Mouse (Mus musculus) bone marrow, adult 2 months (tissue): Measurements from ENCODE around the gene Trim41. TPM values are rescaled to one million over a fixed set of nuclear protein-coding genes. Genes with fewer than 3 reads are reported as not detected.
"Not testable (repeated sequence)": the region's sequence is repeated elsewhere in the genome, so short reads cannot be mapped to it uniquely, and the experiment has no call there.

Experiments used
- H3K27ac ChIP-seq: fragments of 200-500 bp; 2 replicates; pipeline ENCODE4 v1.5.1; 2012; ENCODE audit warnings: low read depth, mild to moderate bottlenecking, control low read depth, inconsistent platforms, low read length; ENCODE audit not compliant: control insufficient read depth, poor library complexity, insufficient read depth
- H3K4me1 ChIP-seq: fragments of 200-500 bp; 2 replicates; pipeline ENCODE4 v1.6.1; 2011; ENCODE audit warnings: low read length; ENCODE audit not compliant: control insufficient read depth, insufficient read depth
- H3K4me3 ChIP-seq: fragments of 200-500 bp; replicated peaks from 2 replicates; pipeline ENCODE3; 2011; ENCODE audit warnings: mild to moderate bottlenecking, low read depth, low read length, control low read depth; ENCODE audit not compliant: control insufficient read depth
- CTCF ChIP-seq: fragments of 200-500 bp; IDR thresholded peaks from 2 replicates; pipeline ENCODE4 v1.5.1; 2011; ENCODE audit warnings: low read length, control low read depth; ENCODE audit not compliant: control insufficient read depth, insufficient read depth
- POLR2A ChIP-seq: fragments of 200-500 bp; IDR thresholded peaks from 2 replicates; pipeline ENCODE4 v1.6.1; 2011; ENCODE audit warnings: low read depth, mild to moderate bottlenecking, control low read depth, low read length, borderline replicate concordance; ENCODE audit not compliant: control insufficient read depth
- WGBS: fragments of 180-500 bp; shearing (Covaris S2); methylation state at CpG from one replicate; pipeline ENCODE4 v1.1.7; 2018; 5-methylcytosine and 5-hydroxymethylcytosine counted together
- polyA plus RNA-seq: library from polyadenylated mRNA; stranded (reverse); fragments of >200 nt; gene quantifications from 2 replicates; pipeline ENCODE4 v1.2.4, GENCODE M21; 2011; ENCODE audit warnings: low replicate concordance; ENCODE audit not compliant: missing spikeins, insufficient read depth, insufficient read length

Trim41 gene
- polyA plus RNA-seq, 1 experiment = 51.0 TPM

DNA sequence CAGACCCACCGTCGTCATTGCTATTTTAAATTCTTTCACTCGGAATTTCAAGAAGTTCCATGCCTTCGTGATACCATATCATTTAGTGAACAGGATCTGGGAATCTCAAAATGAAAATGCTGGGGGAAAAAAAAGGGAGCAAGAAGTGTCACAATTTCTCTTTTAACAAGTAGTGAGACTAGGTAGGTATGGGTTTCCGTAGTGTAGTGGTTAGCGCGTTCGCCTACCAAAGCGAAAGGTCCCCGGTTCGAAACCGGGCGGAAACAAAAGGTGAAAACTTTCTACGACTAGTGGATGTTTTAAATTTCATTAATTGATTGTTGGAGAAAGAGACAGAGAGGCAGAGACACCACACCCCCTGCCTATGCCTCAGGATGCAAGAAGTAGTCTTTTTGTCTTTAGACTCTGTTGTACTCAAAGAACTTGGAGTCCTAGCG lies 6.4 kb upstream of the Trim41 start:
- Histone ChIP-seq H3K4me3 (peak overlapping the region; percentile 24), H3K27ac (no peak overlapping the region), H3K4me1 (no peaks in the 10 kb centered on the region; the same call in 1 of the 2 replicates)
- TF ChIP-seq POLR2A = no peak
- TF ChIP-seq CTCF = no peak
- 1% methylated on average over 15 of the region's 15 CpGs for WGBS

DNA sequence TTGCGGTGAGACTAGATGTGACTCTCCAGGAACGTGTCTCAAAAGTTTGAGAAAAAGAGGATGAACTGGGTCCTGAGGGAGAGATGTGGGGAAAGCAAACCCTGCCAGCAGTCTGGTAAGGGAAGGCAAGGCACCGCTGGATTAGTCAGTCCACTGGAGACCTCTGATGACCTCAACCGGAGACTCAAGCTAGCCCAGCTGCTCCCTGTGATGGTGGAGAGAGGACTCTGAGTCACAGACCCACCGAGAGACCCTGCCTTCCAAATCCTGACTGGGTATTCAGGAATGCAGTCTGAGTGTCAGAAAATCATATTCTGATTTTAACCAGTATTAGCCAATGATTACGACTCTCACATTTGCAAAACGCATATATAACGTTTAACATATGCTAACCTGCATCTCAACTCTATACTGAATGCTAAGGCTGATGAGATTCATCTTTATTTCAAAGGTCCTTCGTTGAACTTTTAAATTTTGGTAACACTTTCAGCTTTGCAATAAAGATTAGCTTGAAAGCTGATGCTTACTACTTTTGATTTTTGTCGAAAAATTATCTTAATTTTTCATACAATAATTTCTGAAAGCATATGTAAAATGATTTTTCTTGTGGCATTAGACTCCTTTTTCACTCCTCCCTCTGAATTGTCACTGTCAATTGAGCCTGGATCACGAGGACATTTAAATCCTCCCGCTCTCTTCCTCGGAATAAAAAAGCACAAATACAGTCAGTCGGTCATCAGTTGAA lies 5.8 kb upstream of the Trim41 start:
- H3K4me1 ChIP-seq = no peaks in the 10 kb centered on the region; the same call in 1 of the 2 replicates
- 51% methylated on average over 14 of the region's 14 CpGs for WGBS
- TF ChIP-seq POLR2A (no peak), CTCF (no peak)
- peak overlapping the region; percentile 20 for H3K4me3 ChIP-seq
- H3K27ac ChIP-seq = no peak overlapping the region

DNA sequence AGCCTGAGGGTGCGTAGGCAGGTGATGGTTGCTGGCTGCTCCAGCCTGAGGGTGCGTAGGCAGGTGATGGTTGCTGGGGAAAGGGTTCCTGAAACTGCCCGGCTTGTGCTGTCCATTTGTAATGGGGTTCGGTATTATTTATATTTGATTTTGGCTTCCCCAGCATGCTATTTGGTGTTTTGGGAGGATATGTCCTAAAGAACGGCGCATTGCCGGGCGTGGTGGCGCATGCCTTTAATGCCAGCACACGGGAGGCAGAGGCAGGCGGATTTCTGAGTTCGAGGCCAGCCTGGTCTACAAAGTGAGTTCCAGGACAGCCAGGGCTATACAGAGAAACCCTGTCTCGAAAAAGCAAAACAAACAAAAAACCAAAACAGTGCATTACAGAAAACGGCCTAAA lies 4.1 kb upstream of the Trim41 start:
- whole genome bisulfite sequencing = 87% methylated on average over 14 of the region's 14 CpGs
- not testable (repeated sequence) for H3K4me3 ChIP-seq, H3K27ac ChIP-seq, H3K4me1 ChIP-seq

DNA sequence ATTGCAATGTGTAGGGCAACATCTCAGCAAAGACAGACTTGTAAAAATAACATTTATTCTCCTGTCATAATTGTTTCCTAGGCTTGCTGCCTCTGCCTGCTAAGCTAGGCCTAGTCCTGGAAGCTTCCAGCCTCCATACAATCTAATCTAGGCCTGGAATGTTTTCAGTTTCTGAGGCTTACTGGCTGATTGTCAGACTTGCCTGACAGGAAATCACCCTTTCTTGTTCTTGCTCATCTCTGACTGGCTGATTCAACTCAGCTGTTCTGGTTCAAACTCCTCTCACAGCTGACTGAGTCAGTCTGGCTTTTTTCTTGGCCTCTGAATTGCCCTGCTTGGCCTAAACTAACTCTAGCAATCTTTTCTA lies 3.1 kb upstream of the Trim41 start:
- no peak overlapping the region for H3K27ac ChIP-seq
- H3K4me3 ChIP-seq = no peak overlapping the region
- no peak for TF ChIP-seq POLR2A
- TF ChIP-seq CTCF = no peak
- peaks cover 1% of the 10 kb centered on the region; the same call in 1 of the 2 replicates for H3K4me1 ChIP-seq

DNA sequence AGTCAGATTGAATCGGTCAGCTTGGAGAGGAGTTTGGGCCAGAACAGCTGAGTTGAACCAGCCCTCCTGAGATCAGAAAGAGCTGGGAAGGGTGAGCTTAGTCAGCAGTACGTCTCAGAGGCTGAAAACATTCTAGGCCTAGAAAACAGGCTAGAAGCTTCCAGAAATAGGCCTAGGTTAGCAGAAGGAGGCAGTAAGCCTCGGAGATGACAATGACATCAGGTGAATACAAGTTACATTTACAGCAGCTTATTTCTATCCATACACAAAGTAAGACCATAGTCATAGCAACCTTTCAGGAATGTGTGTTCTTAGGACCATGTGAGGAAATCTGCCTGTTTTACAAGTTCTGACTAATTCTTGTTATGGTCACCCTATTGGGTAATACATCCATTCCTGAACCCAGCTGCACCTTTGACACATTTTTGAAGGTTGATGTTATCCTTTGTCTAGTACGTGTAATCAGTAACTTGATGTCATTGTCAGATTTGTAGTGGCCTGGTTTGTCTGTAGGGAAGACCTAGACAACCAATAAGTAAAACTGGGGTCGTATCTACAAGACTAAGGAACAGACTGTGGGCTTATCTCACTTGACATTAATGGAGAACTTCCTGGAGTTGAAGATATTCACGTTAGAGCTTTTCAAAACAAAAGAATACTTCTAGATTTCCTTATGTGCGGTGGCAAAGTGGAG lies 2.6 kb upstream of the Trim41 start:
- Histone ChIP-seq H3K4me3 (no peak overlapping the region), H3K4me1 (peaks cover 1% of the 10 kb centered on the region; the same call in 1 of the 2 replicates), H3K27ac (no peak overlapping the region)
- no peak for TF ChIP-seq POLR2A
- TF ChIP-seq CTCF = no peak
- WGBS = 54% methylated on average over 7 of the region's 7 CpGs

DNA sequence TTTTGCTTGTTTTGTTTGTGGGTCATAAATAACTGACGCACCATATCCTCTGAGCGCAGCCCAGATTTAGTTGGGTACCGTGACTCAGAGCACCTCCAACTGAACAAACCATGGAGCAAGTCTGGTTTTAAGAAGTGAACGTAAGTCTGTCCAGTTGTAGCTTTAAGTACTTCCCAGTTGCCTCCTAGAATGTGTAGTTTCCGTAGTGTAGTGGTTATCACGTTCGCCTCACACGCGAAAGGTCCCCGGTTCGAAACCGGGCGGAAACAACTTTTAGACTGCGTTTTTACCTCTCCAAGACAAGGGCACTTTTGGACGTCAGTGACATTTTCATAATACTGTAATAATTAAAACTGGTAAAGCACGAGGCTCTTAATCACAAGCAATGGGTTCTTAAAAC lies 1.2 kb upstream of the Trim41 start:
- peak overlapping the region; percentile 75 for H3K4me3 ChIP-seq
- no peak overlapping the region for H3K27ac ChIP-seq
- H3K4me1 ChIP-seq = peaks cover 1% of the 10 kb centered on the region; the same call in 1 of the 2 replicates
- TF ChIP-seq CTCF = no peak
- TF ChIP-seq POLR2A = no peak
- under 1% methylated on average over 16 of the region's 16 CpGs for WGBS

DNA sequence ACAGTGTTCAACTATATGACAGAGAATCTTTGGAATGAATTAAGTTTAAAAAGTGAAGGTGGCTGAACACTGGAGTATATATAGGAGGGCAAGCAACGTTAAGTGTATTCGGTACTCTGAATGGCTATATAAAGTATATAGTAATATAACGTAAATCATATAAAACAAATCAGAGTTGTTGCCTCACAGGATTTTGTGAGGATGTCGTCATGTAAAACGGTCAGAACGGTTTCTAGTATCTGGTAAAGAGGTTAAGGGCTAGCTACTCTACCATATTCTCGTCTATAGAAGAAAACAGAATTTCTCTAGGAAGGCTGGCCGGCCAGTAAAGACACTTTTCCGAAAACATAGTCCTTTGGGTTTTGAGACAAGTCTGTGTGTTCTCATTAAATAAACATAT lies 641 bp upstream of the Trim41 start:
- 3% methylated on average over 9 of the region's 9 CpGs for WGBS
- TF ChIP-seq CTCF = no peak
- TF ChIP-seq POLR2A = no peak
- Histone ChIP-seq H3K27ac (peak overlapping the region; percentile 99; the same call in 1 of the 2 replicates), H3K4me1 (peaks cover 1% of the 10 kb centered on the region; the same call in 1 of the 2 replicates), H3K4me3 (peak overlapping the region; percentile 99)

DNA sequence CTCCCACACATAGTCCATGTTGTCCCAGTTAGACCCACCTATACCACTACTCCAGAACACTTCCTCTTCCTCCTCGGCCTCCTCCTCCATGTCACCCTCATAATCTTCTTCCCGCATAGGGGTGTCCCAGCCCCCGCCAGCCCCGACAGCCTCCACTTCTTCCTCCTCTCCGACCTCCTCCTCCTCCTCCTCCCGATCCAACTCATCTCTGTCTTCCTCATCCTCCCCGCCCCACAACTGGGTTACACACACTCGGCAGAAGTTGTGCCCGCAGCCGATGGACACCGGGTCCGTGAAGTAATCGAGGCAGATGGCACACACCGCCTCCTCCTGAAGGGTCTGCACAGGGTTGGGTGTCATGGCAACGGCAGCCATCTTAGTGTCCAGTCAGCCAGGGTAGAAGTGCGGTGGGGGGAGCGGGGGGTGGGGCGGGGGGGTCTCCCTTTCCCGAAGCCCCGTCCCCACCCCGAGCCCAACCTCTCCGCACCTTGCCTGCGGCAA lies 822 bp downstream of the Trim41 start:
- 2% methylated on average over 20 of the region's 23 CpGs for WGBS
- H3K4me3 ChIP-seq = peak overlapping the region; percentile 89
- H3K4me1 ChIP-seq = peaks cover 1% of the 10 kb centered on the region; the same call in 1 of the 2 replicates
- H3K27ac ChIP-seq = peak overlapping the region; percentile 69
- TF ChIP-seq CTCF = no peak
- TF ChIP-seq POLR2A = no peak
